Mouse (Mus musculus) liver, embryonic 14.5 days (tissue): ENCODE results near the gene Dock1. TPM values are rescaled to one million over a fixed set of nuclear protein-coding genes. Genes with fewer than 3 reads are reported as not detected.

ENCODE experiments used
- ATAC-seq: fragments of 200-750 bp; cut with Nextera tagmentation; 2 replicates; pipeline ENCODE4 v1.8.0; 2017; ENCODE audit warnings: moderate number of reproducible peaks, mild to moderate bottlenecking, moderate library complexity; ENCODE audit not compliant: insufficient read depth
- DNase-seq, 3 experiments: peaks; one replicate each; pipeline ENCODE4 v3.0.0-alpha.2; 2012 to 2013; ENCODE audit warnings: low read depth in 3 of 3, low spot score in 3 of 3
- H3K27ac ChIP-seq: fragments of 300-500 bp; sonication (generic); 2 replicates; pipeline ENCODE4 v1.5.1; 2014; ENCODE audit warnings: moderate library complexity, mild to moderate bottlenecking, control low read depth, inconsistent platforms
- H3K27me3 ChIP-seq: fragments of 300-500 bp; sonication (generic); 2 replicates; pipeline ENCODE4 v1.6.1; 2014; ENCODE audit warnings: mild to moderate bottlenecking, low read length, moderate library complexity; ENCODE audit not compliant: control insufficient read depth, insufficient read depth
- H3K36me3 ChIP-seq: fragments of 300-500 bp; sonication (generic); replicated peaks from 2 replicates; pipeline ENCODE4 v1.6.1; 2014; ENCODE audit warnings: low read depth; ENCODE audit not compliant: control insufficient read depth, insufficient read depth
- H3K4me1 ChIP-seq, 2 experiments: fragments of 200-500 bp in 1 of 2; fragments of 300-500 bp in 1 of 2; sonication (generic) in 1 of 2; replicated peaks; 2 replicates each; pipeline ENCODE4 v1.6.1; 2012 to 2014; ENCODE audit warnings: antibody characterized with exemption in 1 of 2, inconsistent platforms in 1 of 2, low read length in 1 of 2; ENCODE audit not compliant: control insufficient read depth in 2 of 2, insufficient read depth in 2 of 2
- H3K4me2 ChIP-seq: fragments of 300-500 bp; sonication (generic); 2 replicates; pipeline ENCODE4 v1.6.1; 2014; ENCODE audit warnings: low read depth, mild to moderate bottlenecking, control low read depth, moderate library complexity
- H3K4me3 ChIP-seq, 2 experiments: fragments of 200-500 bp in 1 of 2; fragments of 300-500 bp in 1 of 2; sonication (generic) in 1 of 2; 2 replicates each; pipeline ENCODE4 v1.5.1; 2012 to 2014; ENCODE audit warnings: low read depth in 2 of 2, low read length in 2 of 2, mild to moderate bottlenecking in 2 of 2, control low read depth in 1 of 2, inconsistent platforms in 1 of 2, moderate library complexity in 1 of 2; ENCODE audit not compliant: insufficient read depth in 1 of 2
- H3K9ac ChIP-seq: fragments of 300-500 bp; sonication (generic); replicated peaks from 2 replicates; pipeline ENCODE4 v1.6.1; 2014; ENCODE audit warnings: mild to moderate bottlenecking, control low read depth, moderate library complexity
- H3K9me3 ChIP-seq: fragments of 300-500 bp; sonication (generic); 2 replicates; pipeline ENCODE4 v1.6.1; 2016; ENCODE audit warnings: low read length, mixed read lengths; ENCODE audit not compliant: control insufficient read depth
- CTCF ChIP-seq: IDR thresholded peaks from 2 replicates; pipeline ENCODE4 v1.5.1; 2016; ENCODE audit warnings: antibody characterized with exemption, low read depth, control low read depth
- EP300 ChIP-seq: IDR thresholded peaks from 2 replicates; pipeline ENCODE4 v1.6.1; 2016; ENCODE audit warnings: antibody characterized with exemption, low read depth
- WGBS: fragments of 180-500 bp; shearing (Covaris S2); extraction: QIAGEN DNeasy Blood & Tissue Kit; methylation state at CpG from one replicate; pipeline ENCODE4 v1.1.7; 2014; ENCODE audit not compliant: insufficient replicate concordance; 5-methylcytosine and 5-hydroxymethylcytosine counted together
- polyA plus RNA-seq, 2 experiments: library from polyadenylated mRNA; depleted of rRNA in 1 of 2; stranded (reverse) in 1 of 2; unstranded in 1 of 2; fragments of >200 nt; fragmentation: Nextera tagmentation in 1 of 2; extraction: Ambion mirVana in 1 of 2; gene quantifications; 2 replicates each; pipeline versions ENCODE4 v1.2.1 to v1.2.3; 2012 to 2014

Dock1 gene
- polyA plus RNA-seq, 2 experiments = 1.9 to 2.5 TPM

DNA sequence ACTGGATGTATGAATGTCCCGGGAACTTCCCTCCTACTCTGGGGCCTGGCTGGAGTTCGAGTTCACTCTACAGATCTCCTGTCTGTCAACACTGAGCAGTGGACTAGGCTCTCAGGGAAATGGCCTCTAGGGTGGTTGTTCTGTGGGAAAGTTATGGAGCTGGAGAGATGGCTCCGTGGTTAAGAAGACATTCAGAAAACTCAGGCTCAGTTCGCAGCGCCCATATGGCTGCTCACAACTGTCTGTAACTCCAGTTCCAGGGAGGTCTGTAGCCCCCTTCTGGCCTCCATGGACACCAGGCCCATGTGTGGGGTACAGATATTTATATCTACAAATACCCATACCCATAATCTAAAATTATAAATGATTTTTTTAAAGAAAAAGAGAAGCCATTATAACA is 148.0 kb downstream of the Dock1 start:
- ATAC-seq (no peak), DNase-seq (no peak)
- H3K27me3 ChIP-seq = no peaks in the 10 kb centered on the region
- H3K36me3 ChIP-seq = no peaks in the 10 kb centered on the region
- no peak overlapping the region for H3K27ac ChIP-seq
- H3K9me3 ChIP-seq = no peaks in the 10 kb centered on the region
- no peak overlapping the region for H3K9ac ChIP-seq
- no peaks in the 10 kb centered on the region; a peak in 1 of 4 replicates for H3K4me1 ChIP-seq
- no peak overlapping the region for H3K4me3 ChIP-seq
- 71% methylated on average over 5 of the region's 5 CpGs for WGBS
- TF ChIP-seq CTCF (no peak), EP300 (no peak)
- H3K4me2 ChIP-seq = no peak overlapping the region

DNA sequence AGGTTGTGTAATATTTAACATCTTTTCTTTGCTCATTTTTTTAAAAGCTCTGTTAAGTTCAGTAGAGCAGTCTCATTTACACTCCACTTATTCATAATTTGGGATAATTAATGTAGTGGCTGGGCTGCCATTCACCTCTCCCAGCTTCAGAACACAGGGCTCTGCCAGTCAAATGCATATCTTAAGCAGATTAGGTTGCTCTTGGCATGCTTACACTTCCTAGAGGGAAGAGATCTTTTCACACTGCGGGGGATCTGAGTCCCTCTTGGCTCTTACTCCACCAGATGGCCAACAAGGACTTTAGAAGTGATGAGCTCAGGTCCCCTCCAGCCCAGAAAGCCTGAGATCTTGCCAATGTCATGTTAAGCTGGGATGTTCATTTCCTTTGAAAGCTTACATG is 150.8 kb downstream of the Dock1 start:
- no peak overlapping the region for H3K9ac ChIP-seq
- H3K4me3 ChIP-seq = no peak overlapping the region
- H3K9me3 ChIP-seq = no peaks in the 10 kb centered on the region
- ATAC-seq (no peak), DNase-seq (no peak)
- 34% methylated on average over 1 of the region's 1 CpGs for whole genome bisulfite sequencing
- H3K4me2 ChIP-seq = no peak overlapping the region
- no peaks in the 10 kb centered on the region for H3K27me3 ChIP-seq
- no peak overlapping the region for H3K27ac ChIP-seq
- TF ChIP-seq CTCF (no peak), EP300 (no peak)
- no peaks in the 10 kb centered on the region; a peak in 1 of 4 replicates for H3K4me1 ChIP-seq
- H3K36me3 ChIP-seq = no peaks in the 10 kb centered on the region

DNA sequence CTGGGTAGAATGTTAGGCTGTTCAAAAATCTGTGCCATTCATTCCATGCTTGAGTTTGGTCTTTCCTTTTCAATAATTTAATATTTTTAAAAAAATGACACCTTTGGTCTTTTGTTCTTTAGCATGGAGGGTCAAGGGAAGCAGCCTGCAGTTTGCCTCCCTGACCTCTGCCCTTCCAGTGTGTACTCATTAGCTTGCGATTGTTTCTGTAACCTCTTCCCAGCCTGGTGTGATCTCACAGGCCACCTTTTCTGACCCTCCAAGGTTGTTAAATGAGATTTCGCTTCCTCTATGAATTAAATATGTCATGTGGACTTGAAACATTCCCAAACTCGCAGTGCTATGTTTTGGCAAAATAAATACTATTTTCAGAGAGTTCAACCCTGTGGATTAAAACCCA is 151.6 kb downstream of the Dock1 start:
- Histone ChIP-seq H3K9ac (no peak overlapping the region), H3K4me1 (no peaks in the 10 kb centered on the region; a peak in 1 of 4 replicates), H3K27ac (no peak overlapping the region), H3K36me3 (no peaks in the 10 kb centered on the region), H3K4me2 (no peak overlapping the region), H3K9me3 (no peaks in the 10 kb centered on the region), H3K4me3 (no peak overlapping the region), H3K27me3 (no peaks in the 10 kb centered on the region)
- TF ChIP-seq CTCF (no peak), EP300 (no peak)
- ATAC-seq = no peak
- DNase-seq = no peak
- 62% methylated on average over 3 of the region's 3 CpGs for WGBS

DNA sequence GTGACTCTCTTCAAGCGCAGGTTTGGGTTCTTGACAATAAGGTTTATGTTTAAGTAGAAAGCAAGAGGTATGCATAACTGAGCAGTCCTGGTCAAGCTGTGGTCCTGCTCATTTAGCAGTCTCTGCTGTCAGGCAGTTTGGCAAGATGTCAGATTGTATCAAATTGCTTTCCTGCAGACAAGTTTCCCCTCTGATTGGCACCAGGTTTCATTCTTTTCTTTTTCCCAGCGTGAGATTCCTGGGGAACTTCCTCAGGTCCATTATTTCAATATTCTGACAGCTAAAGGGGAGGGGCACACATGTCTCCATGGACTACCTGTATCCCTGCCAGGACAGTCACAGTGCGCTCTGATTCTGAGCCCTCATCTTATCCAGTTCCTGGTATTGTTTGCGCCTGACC is 153.4 kb downstream of the Dock1 start:
- H3K27ac ChIP-seq = no peak overlapping the region
- H3K4me3 ChIP-seq = no peak overlapping the region
- no peak for ATAC-seq
- WGBS = 63% methylated on average over 4 of the region's 4 CpGs
- TF ChIP-seq EP300 (no peak), CTCF (no peak)
- no peaks in the 10 kb centered on the region for H3K9me3 ChIP-seq
- no peaks in the 10 kb centered on the region for H3K27me3 ChIP-seq
- no peak overlapping the region for H3K4me2 ChIP-seq
- DNase-seq = no peak
- H3K4me1 ChIP-seq = no peaks in the 10 kb centered on the region; a peak in 1 of 4 replicates
- no peak overlapping the region for H3K9ac ChIP-seq
- no peaks in the 10 kb centered on the region for H3K36me3 ChIP-seq

DNA sequence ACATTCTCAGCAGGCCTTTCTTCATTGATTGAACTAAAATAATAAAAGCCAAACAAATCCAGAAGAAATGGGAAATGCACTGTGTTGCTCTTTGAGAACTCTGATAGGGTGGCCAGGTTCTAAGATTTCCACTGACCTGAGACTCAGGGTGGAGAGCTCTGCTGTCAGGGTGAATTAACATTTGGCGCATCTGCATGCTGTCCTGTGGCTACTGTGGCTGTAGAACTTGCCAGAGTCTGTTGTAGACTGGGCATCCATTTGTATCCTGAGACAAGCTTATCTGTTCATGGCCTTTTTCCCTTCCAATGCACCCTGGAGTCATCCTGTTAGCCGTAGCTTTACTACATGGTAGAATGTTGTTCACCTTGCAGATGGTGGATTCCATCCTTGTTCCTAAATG is 169.6 kb downstream of the Dock1 start:
- no peaks in the 10 kb centered on the region for H3K4me1 ChIP-seq
- ATAC-seq = no peak
- no peak for DNase-seq
- H3K9me3 ChIP-seq = no peaks in the 10 kb centered on the region
- H3K4me3 ChIP-seq = no peak overlapping the region
- TF ChIP-seq CTCF (no peak), EP300 (no peak)
- H3K27me3 ChIP-seq = no peaks in the 10 kb centered on the region
- H3K9ac ChIP-seq = no peak overlapping the region
- WGBS = 59% methylated on average over 2 of the region's 2 CpGs
- no peak overlapping the region for H3K4me2 ChIP-seq
- no peak overlapping the region for H3K27ac ChIP-seq
- no peaks in the 10 kb centered on the region for H3K36me3 ChIP-seq

DNA sequence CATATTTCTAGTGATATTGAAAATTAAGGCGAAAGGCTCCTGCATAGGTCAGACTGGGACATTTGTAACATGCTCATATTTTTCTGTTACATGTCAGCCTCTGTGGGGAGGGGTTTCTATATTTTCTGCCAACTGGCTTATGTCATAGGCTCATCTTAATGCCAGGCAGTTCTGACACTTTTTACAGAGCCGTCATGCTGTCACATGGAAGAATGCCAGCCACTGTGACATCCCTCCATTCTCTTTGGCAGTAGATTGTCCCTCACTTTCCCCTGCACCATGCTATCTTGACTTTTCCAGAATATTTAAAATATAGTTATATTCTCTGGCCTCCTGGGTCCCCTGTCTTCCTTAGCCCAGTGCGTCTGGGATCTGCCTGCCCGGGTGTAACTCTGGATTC is 172.3 kb downstream of the Dock1 start:
- Histone ChIP-seq H3K9me3 (no peaks in the 10 kb centered on the region), H3K36me3 (no peaks in the 10 kb centered on the region), H3K27me3 (no peaks in the 10 kb centered on the region), H3K27ac (no peak overlapping the region), H3K4me3 (no peak overlapping the region), H3K9ac (no peak overlapping the region), H3K4me2 (no peak overlapping the region), H3K4me1 (no peaks in the 10 kb centered on the region)
- DNase-seq (no peak), ATAC-seq (no peak)
- 66% methylated on average over 4 of the region's 4 CpGs for WGBS
- TF ChIP-seq EP300 = no peak
- no peak for TF ChIP-seq CTCF
